Mouse (Mus musculus) midbrain, embryonic 14.5 days (tissue): ENCODE data around the gene Aig1. TPM values are rescaled to one million over a fixed set of nuclear protein-coding genes. Genes with fewer than 3 reads are reported as not detected.
"Not testable (repeated sequence)": the region's sequence is repeated elsewhere in the genome, so short reads cannot be mapped to it uniquely, and the experiment has no call there.

Experiments used
- ATAC-seq: fragments of 200-750 bp; cut with Nextera tagmentation; 2 replicates; pipeline ENCODE4 v1.8.0; 2017; ENCODE audit warnings: moderate number of reproducible peaks, moderate library complexity; ENCODE audit not compliant: low FRiP score, low TSS enrichment
- DNase-seq: peaks from one replicate; pipeline ENCODE4 v3.0.0-alpha.2; 2015
- H3K27ac ChIP-seq: fragments of 300-500 bp; sonication (generic); replicated peaks from 2 replicates; pipeline ENCODE4 v1.5.1; 2014; ENCODE audit warnings: mild to moderate bottlenecking, low read depth, low read length, moderate library complexity
- H3K27me3 ChIP-seq: fragments of 300-500 bp; sonication (generic); 2 replicates; pipeline ENCODE4 v1.6.1; 2014; ENCODE audit warnings: low read length, control low read depth, mixed read lengths; ENCODE audit not compliant: control insufficient read depth, insufficient read depth
- H3K36me3 ChIP-seq: fragments of 300-500 bp; sonication (generic); 2 replicates; pipeline ENCODE4 v1.6.1; 2014; ENCODE audit warnings: low read length, control low read depth; ENCODE audit not compliant: control insufficient read depth, insufficient read depth
- H3K4me1 ChIP-seq: fragments of 300-500 bp; sonication (generic); 2 replicates; pipeline ENCODE4 v1.6.1; 2014; ENCODE audit warnings: mild to moderate bottlenecking, antibody characterized with exemption, low read length, control low read depth; ENCODE audit not compliant: control insufficient read depth, insufficient read depth
- H3K4me2 ChIP-seq: fragments of 300-500 bp; sonication (generic); 2 replicates; pipeline ENCODE4 v1.6.1; 2014; ENCODE audit warnings: mild to moderate bottlenecking, low read length, moderate library complexity
- H3K4me3 ChIP-seq: fragments of 300-500 bp; sonication (generic); replicated peaks from 2 replicates; pipeline ENCODE4 v1.5.1; 2014; ENCODE audit warnings: low read depth, low read length
- H3K9ac ChIP-seq: fragments of 300-500 bp; sonication (generic); replicated peaks from 2 replicates; pipeline ENCODE4 v1.6.1; 2014; ENCODE audit warnings: mild to moderate bottlenecking, low read length, moderate library complexity
- H3K9me3 ChIP-seq: fragments of 300-500 bp; sonication (generic); 2 replicates; pipeline ENCODE4 v1.6.1; 2016; ENCODE audit warnings: low read length, control low read depth, mixed read lengths; ENCODE audit not compliant: control insufficient read depth
- WGBS: fragments of 180-500 bp; shearing (Covaris S2); extraction: QIAGEN DNeasy Blood & Tissue Kit; methylation state at CpG from one replicate; pipeline ENCODE4 v1.1.7; 2014; 5-methylcytosine and 5-hydroxymethylcytosine counted together
- polyA plus RNA-seq: library from polyadenylated mRNA; unstranded; fragments of >200 nt; fragmentation: Nextera tagmentation; extraction: Ambion mirVana; gene quantifications from 2 replicates; pipeline ENCODE4 v1.2.1, GENCODE M21; 2014

The Aig1 gene
- polyA plus RNA-seq, result 76.0 and 81.5 TPM in 2 replicates

- peak within 1 kb of the TSS; percentile 79 for H3K4me3 ChIP-seq
- DNase-seq, result peak; percentile 88
- peak within 1 kb of the TSS; percentile 85 for H3K4me2 ChIP-seq
- H3K9ac ChIP-seq, result peak within 1 kb of the TSS; percentile 86
- H3K36me3 ChIP-seq, result no peaks in the 10 kb centered on the region
- no peaks in the 10 kb centered on the region for H3K9me3 ChIP-seq
- ATAC-seq, result peak; percentile 94
- 2% methylated on average over 75 of the region's 77 CpGs for WGBS
- no peaks in the 10 kb centered on the region for H3K27me3 ChIP-seq
- peak within 1 kb of the TSS; percentile 81 for H3K27ac ChIP-seq
- peaks cover 16% of the 10 kb centered on the region for H3K4me1 ChIP-seq
Measured at GRCm38 (mm10) chr10:13868371-13869321, at the start of gene Aig1. Aig1 (minus strand) TSS chr10:13868980.

GRCm38 (mm10) chr10:13916645-13917342, 48.0 kb upstream of the Aig1 start:
- no peak overlapping the region for H3K27ac ChIP-seq
- no peaks in the 10 kb centered on the region for H3K9me3 ChIP-seq
- peak; percentile 87 for ATAC-seq
- H3K36me3 ChIP-seq, result no peaks in the 10 kb centered on the region
- no peak overlapping the region for H3K9ac ChIP-seq
- no peaks in the 10 kb centered on the region for H3K27me3 ChIP-seq
- H3K4me3 ChIP-seq, result no peak overlapping the region
- 10% methylated on average over 12 of the region's 12 CpGs for WGBS
- DNase-seq, result peak; percentile 78
- H3K4me1 ChIP-seq, result peaks cover 8% of the 10 kb centered on the region; the same call in 1 of the 2 replicates
- H3K4me2 ChIP-seq, result peak overlapping the region; percentile 2; the same call in 1 of the 2 replicates

DNA sequence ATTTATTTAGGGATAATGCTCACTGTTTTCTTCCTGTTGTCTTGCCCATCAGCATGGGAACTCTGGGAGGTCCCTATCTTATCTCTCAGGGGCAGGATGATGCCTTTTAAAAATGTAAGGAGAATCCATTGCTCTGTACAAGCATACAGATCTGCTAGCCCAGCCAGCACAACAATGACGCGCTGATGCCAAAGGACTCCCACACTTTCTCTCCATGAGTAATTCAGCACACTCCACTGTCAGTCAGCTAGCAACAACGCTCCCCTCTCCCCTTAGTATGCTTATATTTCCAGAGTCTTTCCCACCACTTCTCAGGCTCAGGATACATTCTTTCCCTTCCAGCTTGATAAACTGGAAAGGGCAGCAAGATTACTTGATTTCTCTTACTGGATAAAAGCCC, 46.4 kb upstream of the Aig1 start:
- H3K9ac ChIP-seq, result no peak overlapping the region
- no peaks in the 10 kb centered on the region for H3K9me3 ChIP-seq
- DNase-seq (no peak), ATAC-seq (no peak)
- WGBS, result 68% methylated on average over 3 of the region's 3 CpGs
- H3K4me3 ChIP-seq, result no peak overlapping the region
- H3K36me3 ChIP-seq, result no peaks in the 10 kb centered on the region
- H3K27ac ChIP-seq, result no peak overlapping the region
- no peaks in the 10 kb centered on the region for H3K27me3 ChIP-seq
- no peak overlapping the region for H3K4me2 ChIP-seq
- H3K4me1 ChIP-seq, result peaks cover 8% of the 10 kb centered on the region; the same call in 1 of the 2 replicates

- no peak overlapping the region for H3K4me3 ChIP-seq
Measured at GRCm38 (mm10) chr10:13913689-13914088, 44.9 kb upstream of the Aig1 start.

DNA sequence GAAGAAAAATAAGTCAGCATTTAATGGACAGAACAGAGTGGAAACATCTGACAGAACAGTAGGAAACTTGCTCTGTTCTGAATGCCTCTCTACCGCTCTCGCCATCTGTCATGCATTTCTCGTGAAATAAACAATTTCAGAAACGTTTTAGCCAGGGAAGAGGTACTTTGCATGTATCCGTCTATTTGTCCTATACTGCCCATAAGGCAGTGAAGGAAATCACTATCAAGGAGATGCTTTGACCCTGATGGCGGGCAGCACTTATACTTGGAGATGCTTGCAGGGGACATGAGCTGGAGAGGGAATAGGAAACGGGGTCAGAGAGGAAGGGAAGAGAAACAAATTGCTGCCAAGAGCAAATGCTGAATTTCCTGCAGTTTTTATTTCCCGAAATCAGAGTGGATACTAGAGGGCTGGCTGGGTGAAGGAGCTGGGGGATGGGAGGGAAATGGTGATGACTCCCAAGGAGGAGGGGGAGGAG, 37.5 kb upstream of the Aig1 start:
- no peaks in the 10 kb centered on the region for H3K27me3 ChIP-seq
- DNase-seq (no peak), ATAC-seq (no peak)
- H3K9me3 ChIP-seq, result peaks cover 3% of the 10 kb centered on the region
- H3K36me3 ChIP-seq, result no peaks in the 10 kb centered on the region
- H3K4me3 ChIP-seq, result no peak overlapping the region
- no peaks in the 10 kb centered on the region for H3K4me1 ChIP-seq
- no peak overlapping the region for H3K27ac ChIP-seq
- 82% methylated on average over 8 of the region's 8 CpGs for WGBS
- no peak overlapping the region for H3K4me2 ChIP-seq
- no peak overlapping the region for H3K9ac ChIP-seq

More at GRCm38 (mm10) chr10:13913689-13914088, 44.9 kb upstream of the Aig1 start:
- Histone ChIP-seq H3K9ac (no peak overlapping the region), H3K27ac (no peak overlapping the region), H3K4me2 (no peak overlapping the region), H3K9me3 (peaks cover under 1% of the 10 kb centered on the region; the same call in 1 of the 2 replicates), H3K4me1 (peaks cover 8% of the 10 kb centered on the region; the same call in 1 of the 2 replicates), H3K36me3 (no peaks in the 10 kb centered on the region), H3K27me3 (no peaks in the 10 kb centered on the region)
- no peak for DNase-seq
- ATAC-seq, result no peak

DNA sequence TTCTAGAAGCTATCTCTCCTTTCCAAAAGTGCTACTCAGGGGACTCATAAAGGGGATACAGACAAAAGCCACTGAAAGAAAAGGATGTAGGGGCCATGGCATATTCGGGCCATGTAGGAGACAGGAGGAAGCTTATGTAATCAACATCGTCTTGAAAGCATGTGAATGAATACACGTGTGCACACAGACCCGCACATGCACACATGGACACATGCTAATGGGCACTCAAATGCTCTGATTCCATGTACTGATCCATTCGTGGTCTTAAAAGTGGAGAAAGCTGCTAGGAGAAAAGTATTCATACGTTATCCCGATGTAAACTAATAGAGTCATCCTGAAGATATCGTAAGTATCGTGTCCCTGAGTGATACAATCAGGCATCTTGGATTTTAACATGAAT, 36.8 kb upstream of the Aig1 start:
- Histone ChIP-seq H3K4me1 (no peaks in the 10 kb centered on the region), H3K36me3 (no peaks in the 10 kb centered on the region), H3K27ac (no peak overlapping the region), H3K27me3 (no peaks in the 10 kb centered on the region), H3K4me2 (no peak overlapping the region), H3K4me3 (no peak overlapping the region), H3K9ac (no peak overlapping the region), H3K9me3 (peaks cover 3% of the 10 kb centered on the region)
- DNase-seq, result no peak
- 93% methylated on average over 9 of the region's 9 CpGs for WGBS
- ATAC-seq, result no peak

DNA sequence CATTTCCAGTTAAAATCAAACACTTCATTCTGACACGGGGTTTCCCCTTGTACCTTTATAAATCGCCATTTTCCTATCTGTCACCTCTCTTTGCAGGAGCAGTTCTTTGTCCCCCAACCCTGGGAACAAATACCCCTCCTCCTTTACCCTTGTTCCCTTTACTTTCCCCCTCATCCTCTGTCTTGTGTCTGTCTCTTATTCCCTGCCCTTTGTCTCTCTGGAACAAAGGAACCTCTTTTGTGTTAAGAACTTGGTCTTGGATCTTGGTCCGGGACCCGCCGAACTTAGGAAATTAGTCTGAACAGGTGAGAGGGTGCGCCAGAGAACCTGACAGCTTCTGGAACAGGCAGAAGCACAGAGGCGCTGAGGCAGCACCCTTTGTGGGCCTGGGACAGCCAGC, 24.0 kb upstream of the Aig1 start:
- not testable (repeated sequence) for H3K4me1 ChIP-seq, H3K9ac ChIP-seq, H3K4me3 ChIP-seq, ATAC-seq, H3K9me3 ChIP-seq, H3K27ac ChIP-seq, H3K36me3 ChIP-seq, H3K27me3 ChIP-seq, H3K4me2 ChIP-seq, DNase-seq
- WGBS, result 93% methylated on average over 6 of the region's 7 CpGs

GRCm38 (mm10) chr10:13882975-13883875, 14.4 kb upstream of the Aig1 start:
- no peak for DNase-seq
- Histone ChIP-seq H3K36me3 (no peaks in the 10 kb centered on the region), H3K4me3 (no peak overlapping the region), H3K9me3 (no peaks in the 10 kb centered on the region), H3K4me2 (no peak overlapping the region), H3K9ac (no peak overlapping the region), H3K27ac (no peak overlapping the region), H3K4me1 (no peaks in the 10 kb centered on the region), H3K27me3 (no peaks in the 10 kb centered on the region)
- no peak for ATAC-seq
- 94% methylated on average over 10 of the region's 10 CpGs for WGBS
